Comparison of ENCODE assay signal across 33 mouse cellular contexts in genomic region chr13:48567646-48568045, GRCm38 (mm10). TPM values are rescaled to one million over a fixed set of nuclear protein-coding genes. Genes with fewer than 3 reads are reported as not detected.
DNase-seq lines count a peak whose midpoint lies in the region; ATAC-seq and TF ChIP-seq lines count a peak whose summit lies in the region.
"Had no signal": no experiment of that assay in that cellular context is flagged by ENCODE, and none has a peak within 500 bp of the region (broad histone marks: within the 10 kb centered on the region; RNA-seq: fewer than 3 reads in every experiment).

No protein-coding gene starts in this region.

- no peak for ATAC-seq in lung, embryonic 15.5 days (ENCODE audit: borderline replicate concordance, extremely low read depth, low FRiP score, low TSS enrichment)
- ATAC-seq in midbrain, embryonic 14.5 days (ENCODE audit: low FRiP score, low TSS enrichment): no peak
- ATAC-seq: CD4-positive, CD25-positive, alpha-beta regulatory T cell, adult 4 months; forebrain, postnatal 0 days; hindbrain, postnatal 0 days; intestine, embryonic 15.5 days; liver, embryonic 12.5 days; liver, postnatal 0 days; midbrain, embryonic 16.5 days had no signal

- intact Hi-C loops in gastrocnemius, adult 2 months (cut with DNase I): no loop called here

- WGBS in lung, embryonic 15.5 days: 44% methylated on average over 3 of the region's 3 CpGs
- 89% methylated on average over 3 of the region's 3 CpGs for WGBS in midbrain, embryonic 14.5 days

- no peak overlapping the region for H3K4me2 ChIP-seq in lung, embryonic 15.5 days
- no peak overlapping the region for H3K4me2 ChIP-seq in midbrain, embryonic 14.5 days (ENCODE audit: low read length)
- H3K4me2 ChIP-seq: embryonic facial prominence, embryonic 13.5 days; forebrain, embryonic 12.5 days; hindbrain, embryonic 12.5 days; intestine, embryonic 15.5 days; liver, embryonic 12.5 days; neural tube, embryonic 12.5 days had no signal

- no peaks in the 10 kb centered on the region for H3K9me3 ChIP-seq in lung, embryonic 15.5 days
- H3K9me3 ChIP-seq in midbrain, embryonic 14.5 days (ENCODE audit: control insufficient read depth, low read length): no peaks in the 10 kb centered on the region
- H3K9me3 ChIP-seq: embryonic facial prominence, embryonic 13.5 days; forebrain, embryonic 12.5 days; heart, embryonic 10.5 days; hindbrain, embryonic 12.5 days; intestine, embryonic 15.5 days; liver, embryonic 12.5 days; midbrain, embryonic 10.5 days; neural tube, embryonic 12.5 days had no signal

- H3K4me3 ChIP-seq in gastrocnemius, adult 2 months: no peak overlapping the region
- no peak overlapping the region for H3K4me3 ChIP-seq in lung, embryonic 15.5 days
- H3K4me3 ChIP-seq in embryonic fibroblast, embryonic 13.5 days (ENCODE audit: insufficient read depth, low read length): no peak overlapping the region
- no peak overlapping the region for H3K4me3 ChIP-seq in midbrain, embryonic 14.5 days (replicated peaks; ENCODE audit: low read depth, low read length)
- H3K4me3 ChIP-seq: embryonic facial prominence, embryonic 13.5 days; erythroblast, embryonic 14.5 days; forebrain, embryonic 12.5 days; heart, embryonic 10.5 days; hindbrain, embryonic 12.5 days; intestine, embryonic 15.5 days; liver, embryonic 12.5 days; midbrain, embryonic 10.5 days; neural tube, embryonic 12.5 days had no signal

- no peak for TF ChIP-seq POLR2A in embryonic fibroblast, embryonic 13.5 days (IDR thresholded peaks at IDR 0.05; ENCODE audit: low read depth, low read length)

- H3K27ac ChIP-seq in gastrocnemius, adult 2 months: peak overlapping the region; percentile 92; the same call in 1 of the 2 replicates
- peak overlapping the region; percentile 55 for H3K27ac ChIP-seq in lung, embryonic 15.5 days
- H3K27ac ChIP-seq in embryonic fibroblast, embryonic 13.5 days (ENCODE audit: insufficient read depth, low read length): peak overlapping the region; percentile 98
- no peak overlapping the region for H3K27ac ChIP-seq in midbrain, embryonic 14.5 days (replicated peaks; ENCODE audit: low read depth, low read length)
- H3K27ac ChIP-seq: forebrain, embryonic 12.5 days; hindbrain, embryonic 12.5 days; hindbrain, postnatal 0 days; liver, embryonic 12.5 days; midbrain, embryonic 10.5 days; neural tube, embryonic 12.5 days had no signal

- DNase-seq in gastrocnemius, adult 2 months: no peak
- DNase-seq in gastrocnemius, adult 8-10 months (ENCODE audit: low spot score in 2 of 2): no peak
- no peak for DNase-seq in lung, postnatal 36 days
- DNase-seq in ovary, postnatal 36 days (ENCODE audit: low spot score): no peak
- no peak for DNase-seq in midbrain, embryonic 14.5 days
- DNase-seq: adrenal gland, postnatal 36 days; cerebellum, adult 18-20 months; cerebellum, postnatal 10 days; forebrain, postnatal 0 days; gastrocnemius, postnatal 14 days; heart, postnatal 36 days; kidney, adult 2 months; kidney, postnatal 14 days; left cerebral cortex, postnatal 4 days; liver, postnatal 0 days; right cerebral cortex, postnatal 4 days; thymus, postnatal 14 days had no signal

- TF ChIP-seq CTCF in gastrocnemius, adult 2 months (IDR thresholded peaks at IDR 0.05): no peak
- TF ChIP-seq CTCF in embryonic fibroblast, embryonic 13.5 days (IDR thresholded peaks at IDR 0.05; ENCODE audit: borderline replicate concordance, insufficient read depth, low read length): no peak

- H3K36me3 ChIP-seq in lung, embryonic 15.5 days: no peaks in the 10 kb centered on the region
- H3K36me3 ChIP-seq in midbrain, embryonic 14.5 days (ENCODE audit: control insufficient read depth, insufficient read depth, low read length): no peaks in the 10 kb centered on the region
- H3K36me3 ChIP-seq: embryonic facial prominence, embryonic 13.5 days; forebrain, embryonic 12.5 days; heart, embryonic 10.5 days; hindbrain, embryonic 12.5 days; intestine, embryonic 15.5 days; liver, embryonic 12.5 days; midbrain, embryonic 10.5 days; neural tube, embryonic 12.5 days had no signal

- H3K4me1 ChIP-seq in lung, embryonic 15.5 days: peaks cover 39% of the 10 kb centered on the region
- peaks cover 20% of the 10 kb centered on the region for H3K4me1 ChIP-seq in embryonic fibroblast, embryonic 13.5 days (ENCODE audit: control insufficient read depth, insufficient read depth, low read length)
- H3K4me1 ChIP-seq in midbrain, embryonic 14.5 days (ENCODE audit: control insufficient read depth, insufficient read depth, low read length): peaks cover 5% of the 10 kb centered on the region; the same call in 1 of the 2 replicates
- H3K4me1 ChIP-seq: liver, embryonic 12.5 days; neural tube, embryonic 12.5 days had no signal

- no peak overlapping the region for H3K9ac ChIP-seq in lung, embryonic 15.5 days
- no peak overlapping the region for H3K9ac ChIP-seq in midbrain, embryonic 14.5 days (replicated peaks; ENCODE audit: low read length)
- H3K9ac ChIP-seq: embryonic facial prominence, embryonic 13.5 days; forebrain, embryonic 12.5 days; forebrain, postnatal 0 days; hindbrain, embryonic 12.5 days; intestine, embryonic 15.5 days; liver, embryonic 12.5 days; liver, postnatal 0 days; neural tube, embryonic 12.5 days had no signal

- no peaks in the 10 kb centered on the region for H3K27me3 ChIP-seq in lung, embryonic 15.5 days
- no peaks in the 10 kb centered on the region for H3K27me3 ChIP-seq in midbrain, embryonic 14.5 days (ENCODE audit: control insufficient read depth, insufficient read depth, low read length)
- H3K27me3 ChIP-seq: embryonic facial prominence, embryonic 13.5 days; forebrain, embryonic 12.5 days; hindbrain, embryonic 12.5 days; intestine, embryonic 15.5 days; liver, embryonic 12.5 days; neural tube, embryonic 12.5 days had no signal

RNA-seq across cellular contexts. Expression of gene A830005F24Rik, which starts 54.3 kb away (rescaled TPM):
- under 1 TPM in 1 of 2 experiments, not detected in 1; 0.31 TPM for total RNA-seq in gastrocnemius, adult 2 months (2021)
- total RNA-seq in gastrocnemius, adult 8-10 months (2022): under 1 TPM in 1 of 4 experiments, not detected in 3; 0.44 TPM
- polyA plus RNA-seq in lung, embryonic 15.5 days (2015; fragmentation: Nextera tagmentation; extraction: Ambion mirVana): 0.79 and 1.1 TPM in 2 replicates
- 1.7 and 1.8 TPM in 2 replicates for polyA plus RNA-seq in embryonic fibroblast, embryonic 13.5 days (2011; ENCODE audit: insufficient read length, low read depth, missing spikeins)
- polyA plus RNA-seq in midbrain, embryonic 14.5 days (2014; fragmentation: Nextera tagmentation; extraction: Ambion mirVana): 2.6 and 3.1 TPM in 2 replicates
- total RNA-seq: adrenal gland, adult 18-20 months; adrenal gland, postnatal 36 days; gastrocnemius, postnatal 14 days; heart, postnatal 36 days had no signal
- polyA plus RNA-seq: erythroblast, embryonic 14.5 days; kidney, adult 2 months; spleen, adult 2 months had no signal

RNA-seq across cellular contexts. Expression of gene Zfp169, which starts 54.4 kb away (rescaled TPM):
- 1 to 10 TPM; 3.6 to 3.7 TPM for total RNA-seq in gastrocnemius, adult 2 months (2021)
- total RNA-seq in gastrocnemius, adult 8-10 months (2022): 1 to 10 TPM; 3.0 to 3.9 (median 3.7) TPM
- 3.6 and 3.7 TPM in 2 replicates for polyA plus RNA-seq in lung, embryonic 15.5 days (2015; fragmentation: Nextera tagmentation; extraction: Ambion mirVana)
- 6.6 and 9.3 TPM in 2 replicates for polyA plus RNA-seq in embryonic fibroblast, embryonic 13.5 days (2011; ENCODE audit: insufficient read length, low read depth, missing spikeins)
- 6.8 and 7.4 TPM in 2 replicates for polyA plus RNA-seq in midbrain, embryonic 14.5 days (2014; fragmentation: Nextera tagmentation; extraction: Ambion mirVana)

RNA-seq across cellular contexts. Expression of gene Ptpdc1, which starts 57.8 kb away (rescaled TPM):
- total RNA-seq in gastrocnemius, adult 2 months (2021): 1 to 10 TPM; 3.2 to 4.7 TPM
- 1 to 10 TPM; 2.6 to 3.4 (median 3.0) TPM for total RNA-seq in gastrocnemius, adult 8-10 months (2022)
- 9.4 and 10.3 TPM in 2 replicates for polyA plus RNA-seq in lung, embryonic 15.5 days (2015; fragmentation: Nextera tagmentation; extraction: Ambion mirVana)
- 15.4 and 15.7 TPM in 2 replicates for polyA plus RNA-seq in embryonic fibroblast, embryonic 13.5 days (2011; ENCODE audit: insufficient read length, low read depth, missing spikeins)
- polyA plus RNA-seq in midbrain, embryonic 14.5 days (2014; fragmentation: Nextera tagmentation; extraction: Ambion mirVana): 17.5 and 20.0 TPM in 2 replicates
- polyA plus RNA-seq: erythroblast, embryonic 14.5 days had no signal
